Mouse (Mus musculus): ENCODE results near the gene Casz1.

GRCm38 (mm10) chr4:148889011-148889410 lies 84.8 kb downstream of the Casz1 start:
- TF ChIP-seq CTCF (IDR thresholded peaks at IDR 0.05; ENCODE audit: low read depth), result no peak
- TF ChIP-seq EP300 (IDR thresholded peaks at IDR 0.05; ENCODE audit: low read depth), result no peak

All from liver, embryonic 14.5 days (tissue).